Mouse (Mus musculus) liver, embryonic 15.5 days (tissue): Measurements from ENCODE around the gene Smg1. TPM values are rescaled to one million over a fixed set of nuclear protein-coding genes. Genes with fewer than 3 reads are reported as not detected.

Source experiments
- ATAC-seq: fragments of 200-750 bp; cut with Nextera tagmentation; 2 replicates; pipeline ENCODE4 v1.8.0; 2017; ENCODE audit warnings: moderate number of reproducible peaks, mild to moderate bottlenecking, moderate library complexity; ENCODE audit not compliant: insufficient read depth
- H3K27ac ChIP-seq: fragments of 300-500 bp; sonication (generic); replicated peaks from 2 replicates; pipeline ENCODE4 v1.5.1; 2015; ENCODE audit warnings: mild to moderate bottlenecking, inconsistent platforms
- H3K27me3 ChIP-seq: fragments of 300-500 bp; sonication (generic); 2 replicates; pipeline ENCODE4 v1.6.1; 2015; ENCODE audit warnings: mild to moderate bottlenecking, inconsistent platforms
- H3K36me3 ChIP-seq: fragments of 300-500 bp; sonication (generic); replicated peaks from 2 replicates; pipeline ENCODE4 v1.6.1; 2015; ENCODE audit warnings: moderate library complexity, mild to moderate bottlenecking, inconsistent platforms
- H3K4me1 ChIP-seq: fragments of 300-500 bp; sonication (generic); replicated peaks from 2 replicates; pipeline ENCODE4 v1.6.1; 2015; ENCODE audit warnings: inconsistent platforms
- H3K4me2 ChIP-seq: fragments of 300-500 bp; sonication (generic); 2 replicates; pipeline ENCODE4 v1.6.1; 2015; ENCODE audit warnings: moderate library complexity, mild to moderate bottlenecking, inconsistent platforms
- H3K4me3 ChIP-seq: fragments of 300-500 bp; sonication (generic); replicated peaks from 2 replicates; pipeline ENCODE4 v1.5.1; 2015; ENCODE audit warnings: mild to moderate bottlenecking, inconsistent platforms
- H3K9ac ChIP-seq: fragments of 300-500 bp; sonication (generic); 2 replicates; pipeline ENCODE4 v1.6.1; 2015; ENCODE audit warnings: moderate library complexity, mild to moderate bottlenecking, inconsistent platforms
- H3K9me3 ChIP-seq: fragments of 300-500 bp; sonication (generic); replicated peaks from 2 replicates; pipeline ENCODE4 v1.6.1; 2016; ENCODE audit warnings: inconsistent platforms
- WGBS: fragments of 180-500 bp; shearing (Covaris S2); methylation state at CpG from one replicate; pipeline ENCODE4 v1.1.7; 2015; ENCODE audit warnings: mixed read lengths; ENCODE audit not compliant: insufficient replicate concordance; 5-methylcytosine and 5-hydroxymethylcytosine counted together
- polyA plus RNA-seq: library from polyadenylated mRNA; unstranded; fragments of >200 nt; fragmentation: Nextera tagmentation; extraction: Ambion mirVana; gene quantifications from 2 replicates; pipeline ENCODE4 v1.2.1, GENCODE M21; 2015

Smg1 gene
- polyA plus RNA-seq, 1 experiment from 2014 or later, result 6.0 TPM

DNA sequence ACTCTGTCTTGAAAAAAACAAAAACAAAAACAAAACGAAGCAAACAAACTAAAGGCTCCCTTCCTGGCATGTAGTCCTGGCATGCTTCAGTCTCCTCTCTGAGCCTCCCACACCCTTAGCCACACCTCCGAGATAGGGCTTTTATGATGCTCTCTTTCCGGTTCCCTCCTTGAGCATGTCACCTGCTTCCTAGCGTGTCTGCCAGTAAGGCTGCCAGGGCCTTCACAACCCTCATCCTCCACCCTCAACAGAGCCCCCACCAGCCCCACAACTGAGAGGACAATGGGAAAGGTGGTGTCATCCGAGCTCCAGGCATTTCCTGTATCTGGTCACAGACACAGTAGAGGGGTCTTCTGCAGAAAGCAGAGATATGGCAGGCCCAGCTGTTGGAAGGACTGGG is 18.9 kb upstream of the Smg1 start:
- Histone ChIP-seq H3K9ac (no peak overlapping the region), H3K27ac (no peak overlapping the region), H3K36me3 (no peaks in the 10 kb centered on the region), H3K4me3 (no peak overlapping the region), H3K9me3 (no peaks in the 10 kb centered on the region), H3K27me3 (no peaks in the 10 kb centered on the region), H3K4me1 (0 out of 2 replicates have a peak, but pooled peaks cover 3% of the 10 kb centered on the region), H3K4me2 (no peak overlapping the region)
- 31% methylated on average over 5 of the region's 5 CpGs for WGBS
- ATAC-seq, result no peak

- Histone ChIP-seq H3K4me2 (no peak overlapping the region), H3K4me3 (no peak overlapping the region), H3K36me3 (no peaks in the 10 kb centered on the region), H3K4me1 (no peaks in the 10 kb centered on the region), H3K27me3 (no peaks in the 10 kb centered on the region), H3K9ac (no peak overlapping the region), H3K9me3 (no peaks in the 10 kb centered on the region), H3K27ac (no peak overlapping the region)
- WGBS, result 68% methylated on average over 7 of the region's 7 CpGs
- no peak for ATAC-seq
Measured at GRCm38 (mm10) chr7:118259676-118260305, 16.3 kb upstream of the Smg1 start.

GRCm38 (mm10) chr7:118258451-118258850 is 15.0 kb upstream of the Smg1 start:
- H3K4me2 ChIP-seq, result no peak overlapping the region
- no peaks in the 10 kb centered on the region for H3K36me3 ChIP-seq
- H3K9me3 ChIP-seq, result no peaks in the 10 kb centered on the region
- no peak overlapping the region for H3K4me3 ChIP-seq
- H3K27ac ChIP-seq, result no peak overlapping the region
- no peak overlapping the region for H3K9ac ChIP-seq
- no peak for ATAC-seq
- 0 out of 2 replicates have a peak, but pooled peaks cover 6% of the 10 kb centered on the region for H3K4me1 ChIP-seq
- H3K27me3 ChIP-seq, result no peaks in the 10 kb centered on the region

DNA sequence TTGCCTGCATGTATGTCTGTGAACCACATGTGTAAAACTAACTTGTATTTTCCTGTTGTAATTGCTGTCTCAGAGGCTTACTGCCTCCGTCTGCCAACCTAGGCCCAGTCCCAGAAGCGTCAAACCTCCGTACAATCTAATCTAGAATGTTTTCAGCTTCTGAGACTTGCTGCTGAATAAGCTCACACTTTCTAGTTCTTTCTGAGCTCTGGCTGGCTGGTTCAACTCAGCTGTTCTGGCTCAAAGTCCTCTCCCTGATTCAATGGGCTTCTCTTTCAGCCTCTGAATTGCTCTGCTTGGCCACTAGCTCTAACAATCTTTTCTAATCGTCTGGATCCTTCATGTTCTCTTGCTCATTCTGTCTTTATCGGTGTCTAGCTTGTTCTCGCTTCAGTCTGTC is 13.3 kb upstream of the Smg1 start:
- no peak overlapping the region for H3K4me3 ChIP-seq
- H3K27me3 ChIP-seq, result no peaks in the 10 kb centered on the region
- H3K27ac ChIP-seq, result no peak overlapping the region
- H3K9ac ChIP-seq, result no peak overlapping the region
- H3K36me3 ChIP-seq, result no peaks in the 10 kb centered on the region
- 70% methylated on average over 6 of the region's 6 CpGs for WGBS
- no peak for ATAC-seq
- peaks cover 16% of the 10 kb centered on the region for H3K4me1 ChIP-seq
- H3K4me2 ChIP-seq, result no peak overlapping the region
- no peaks in the 10 kb centered on the region for H3K9me3 ChIP-seq

- WGBS, result 57% methylated on average over 8 of the region's 8 CpGs
- Histone ChIP-seq H3K27me3 (no peaks in the 10 kb centered on the region), H3K36me3 (no peaks in the 10 kb centered on the region), H3K9ac (no peak overlapping the region), H3K9me3 (no peaks in the 10 kb centered on the region), H3K27ac (no peak overlapping the region), H3K4me3 (no peak overlapping the region), H3K4me1 (peaks cover 16% of the 10 kb centered on the region), H3K4me2 (no peak overlapping the region)
- no peak for ATAC-seq
Measured at GRCm38 (mm10) chr7:118254460-118254859, 11.0 kb upstream of the Smg1 start.

DNA sequence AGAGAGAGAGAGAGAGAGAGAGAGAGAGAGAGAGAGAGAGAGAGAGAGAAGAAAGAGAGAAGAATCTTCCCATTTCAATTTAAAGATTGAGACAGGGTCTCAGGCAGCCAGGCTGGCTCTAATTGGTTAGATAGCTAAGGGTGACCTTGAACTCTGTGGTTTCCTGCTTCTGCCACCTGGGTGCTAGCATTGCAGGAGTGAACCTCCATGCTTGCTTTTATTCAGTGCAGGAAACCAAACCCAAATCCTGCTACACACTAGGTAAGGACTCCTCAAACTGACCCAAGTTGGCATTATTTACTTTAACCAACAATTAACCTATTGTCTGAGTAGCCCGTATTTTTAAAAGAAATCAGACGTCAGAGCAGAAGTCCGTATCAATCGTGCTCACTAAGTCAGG is 10.5 kb upstream of the Smg1 start:
- Histone ChIP-seq H3K9me3 (no peaks in the 10 kb centered on the region), H3K4me1 (peaks cover 16% of the 10 kb centered on the region), H3K36me3 (no peaks in the 10 kb centered on the region), H3K27ac (no peak overlapping the region), H3K27me3 (no peaks in the 10 kb centered on the region), H3K9ac (no peak overlapping the region), H3K4me2 (no peak overlapping the region), H3K4me3 (no peak overlapping the region)
- WGBS, result 51% methylated on average over 4 of the region's 4 CpGs
- no peak for ATAC-seq

GRCm38 (mm10) chr7:118252979-118253378 is 9.5 kb upstream of the Smg1 start:
- Histone ChIP-seq H3K9ac (no peak overlapping the region), H3K4me3 (no peak overlapping the region), H3K36me3 (no peaks in the 10 kb centered on the region), H3K9me3 (no peaks in the 10 kb centered on the region), H3K4me1 (peaks cover 16% of the 10 kb centered on the region), H3K4me2 (no peak overlapping the region), H3K27me3 (no peaks in the 10 kb centered on the region), H3K27ac (no peak overlapping the region)
- no peak for ATAC-seq
- 60% methylated on average over 3 of the region's 3 CpGs for whole genome bisulfite sequencing

DNA sequence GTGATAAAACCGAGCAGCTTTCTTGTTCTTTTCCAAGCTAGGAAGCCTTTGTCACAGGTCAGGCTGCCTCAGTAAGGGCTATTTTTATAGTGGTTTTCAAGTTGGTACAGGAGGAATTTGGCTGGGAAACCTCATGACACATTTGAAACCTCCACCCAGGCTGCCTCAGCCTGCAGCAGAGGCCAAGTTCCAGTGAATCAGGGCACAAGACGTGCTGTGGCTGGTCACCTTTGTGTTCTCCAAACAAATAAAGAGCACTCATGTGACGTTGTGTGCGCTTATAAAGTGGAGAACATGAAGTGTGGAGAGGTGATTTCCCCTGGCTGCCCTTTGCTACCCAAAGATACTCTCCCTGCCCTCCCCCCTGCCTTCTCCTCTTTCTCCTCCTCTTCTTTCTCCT is 8.9 kb upstream of the Smg1 start:
- peak overlapping the region; percentile 3; the same call in 1 of the 2 replicates for H3K4me2 ChIP-seq
- peak; percentile 56 for ATAC-seq
- H3K9ac ChIP-seq, result no peak overlapping the region
- peaks cover 16% of the 10 kb centered on the region for H3K4me1 ChIP-seq
- H3K9me3 ChIP-seq, result no peaks in the 10 kb centered on the region
- H3K4me3 ChIP-seq, result no peak overlapping the region
- no peaks in the 10 kb centered on the region for H3K27me3 ChIP-seq
- peak overlapping the region; percentile 41; the same call in 1 of the 2 replicates for H3K27ac ChIP-seq
- 32% methylated on average over 4 of the region's 4 CpGs for WGBS
- H3K36me3 ChIP-seq, result no peaks in the 10 kb centered on the region

DNA sequence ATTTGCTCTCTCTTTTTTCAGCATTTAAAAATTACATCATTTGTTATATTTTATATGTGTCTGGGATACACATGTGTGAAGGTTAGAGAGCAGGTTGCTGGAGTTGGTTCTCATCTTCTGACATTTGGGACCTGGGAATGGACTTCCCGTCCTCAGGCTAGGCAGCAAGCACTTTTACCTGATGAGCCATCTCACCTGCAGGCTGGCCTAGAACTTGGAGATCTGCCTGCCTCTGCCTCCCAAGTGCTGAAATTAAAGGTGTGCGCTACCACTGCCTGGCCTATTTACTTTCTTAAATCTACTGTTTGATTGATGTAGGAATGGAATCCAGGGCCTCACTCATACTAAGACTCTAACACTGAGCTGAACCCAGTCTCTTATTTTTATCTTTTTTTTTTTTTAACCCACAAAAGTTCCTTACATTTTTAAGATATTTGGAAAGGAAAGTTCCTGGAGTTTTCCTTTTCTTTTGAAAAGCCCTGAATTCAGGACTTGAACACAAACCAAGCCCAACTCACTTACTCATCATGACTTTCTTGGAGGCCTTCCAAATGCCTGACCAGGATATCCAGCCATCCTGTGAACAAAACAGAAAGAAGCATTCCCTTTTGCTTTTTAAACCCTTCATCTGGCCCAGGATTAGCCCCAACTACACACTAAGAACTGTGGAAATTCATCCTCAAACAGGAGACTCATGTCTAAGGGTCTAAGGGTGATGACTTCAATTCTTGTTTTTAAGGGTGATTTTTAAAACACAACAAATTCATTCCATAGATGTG is 8.1 kb upstream of the Smg1 start:
- Histone ChIP-seq H3K4me3 (no peak overlapping the region), H3K4me2 (no peak overlapping the region), H3K9ac (no peak overlapping the region), H3K36me3 (no peaks in the 10 kb centered on the region), H3K27me3 (no peaks in the 10 kb centered on the region), H3K9me3 (no peaks in the 10 kb centered on the region), H3K27ac (no peak overlapping the region), H3K4me1 (peaks cover 16% of the 10 kb centered on the region)
- ATAC-seq, result no peak
- WGBS, result 83% methylated on average over 2 of the region's 2 CpGs

DNA sequence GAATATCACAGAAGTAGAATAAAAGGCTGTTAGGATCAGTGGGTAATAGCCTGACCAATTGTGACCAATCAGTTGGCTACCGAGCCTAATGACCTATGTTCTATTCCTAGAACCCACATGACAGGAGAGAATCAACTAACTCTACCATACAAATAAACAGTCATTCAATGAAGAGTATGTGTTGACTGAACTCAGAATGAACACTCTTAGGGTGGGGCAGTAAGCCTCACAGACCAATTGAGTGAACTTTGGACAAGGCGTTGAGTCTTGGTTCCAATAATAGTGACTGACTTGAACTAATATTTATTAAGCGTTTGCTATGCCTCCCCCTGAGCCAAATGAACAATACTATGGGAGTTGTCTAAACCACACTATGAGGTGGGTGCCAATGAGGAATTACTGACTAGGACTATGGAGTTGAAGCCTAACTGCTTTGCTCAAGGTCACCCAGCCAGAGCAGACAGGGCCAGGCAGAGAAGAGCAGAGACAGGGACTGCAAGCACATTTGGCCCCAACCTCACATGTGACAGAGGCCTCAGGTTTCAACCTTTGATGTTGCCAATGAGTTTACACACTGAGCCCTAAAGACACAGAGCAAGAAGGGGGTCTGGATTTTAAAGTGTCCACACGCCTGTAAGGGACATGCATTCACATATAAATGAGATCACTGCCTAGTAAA is 7.2 kb upstream of the Smg1 start:
- Histone ChIP-seq H3K27ac (peak overlapping the region; percentile 35; the same call in 1 of the 2 replicates), H3K4me2 (no peak overlapping the region), H3K4me1 (peaks cover 16% of the 10 kb centered on the region), H3K27me3 (no peaks in the 10 kb centered on the region), H3K36me3 (no peaks in the 10 kb centered on the region), H3K4me3 (no peak overlapping the region), H3K9me3 (no peaks in the 10 kb centered on the region), H3K9ac (no peak overlapping the region)
- 62% methylated on average over 4 of the region's 4 CpGs for WGBS
- peak; percentile 26; the same call in 1 of the 2 replicates for ATAC-seq

DNA sequence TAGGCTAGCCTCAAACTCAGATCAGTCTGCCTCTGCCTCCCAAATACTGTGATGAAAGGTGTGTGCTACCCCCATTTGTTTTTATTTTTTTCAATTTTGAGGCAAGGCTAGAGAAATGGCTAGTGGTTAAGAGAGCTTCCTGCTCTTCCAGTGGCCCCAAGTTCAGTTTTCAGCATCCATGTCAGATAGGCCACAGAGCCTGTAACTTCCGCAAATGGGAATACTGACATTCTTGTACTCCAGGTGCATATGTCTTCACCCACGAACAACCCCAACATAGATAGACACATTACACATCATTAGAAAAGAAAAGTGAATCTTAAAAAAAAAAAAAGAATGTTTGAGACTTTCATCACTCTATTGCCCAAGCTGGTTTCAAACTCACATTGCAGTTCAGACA is 6.1 kb upstream of the Smg1 start:
- H3K27me3 ChIP-seq, result no peaks in the 10 kb centered on the region
- no peak for ATAC-seq
- H3K27ac ChIP-seq, result no peak overlapping the region
- no peaks in the 10 kb centered on the region for H3K36me3 ChIP-seq
- no peak overlapping the region for H3K9ac ChIP-seq
- H3K4me3 ChIP-seq, result no peak overlapping the region
- no peak overlapping the region for H3K4me2 ChIP-seq
- H3K4me1 ChIP-seq, result peaks cover 19% of the 10 kb centered on the region
- 60% methylated on average over 2 of the region's 2 CpGs for WGBS
- no peaks in the 10 kb centered on the region for H3K9me3 ChIP-seq
